Mouse (Mus musculus) lung, embryonic 16.5 days (tissue): ENCODE results near the gene Wnk2. TPM values are rescaled to one million over a fixed set of nuclear protein-coding genes. Genes with fewer than 3 reads are reported as not detected.

Experiments
- ATAC-seq: fragments of 200-750 bp; cut with Nextera tagmentation; 2 replicates; pipeline ENCODE4 v1.8.0; 2017; ENCODE audit warnings: low read depth, mild to moderate bottlenecking, moderate library complexity
- H3K27ac ChIP-seq: fragments of 300-500 bp; sonication (generic); 2 replicates; pipeline ENCODE4 v1.5.1; 2014; ENCODE audit warnings: mild to moderate bottlenecking, control low read depth, low read length
- H3K27me3 ChIP-seq: fragments of 300-500 bp; sonication (generic); 2 replicates; pipeline ENCODE4 v1.6.1; 2014; ENCODE audit warnings: low read depth, low read length, mixed read lengths; ENCODE audit not compliant: control insufficient read depth, insufficient read depth
- H3K36me3 ChIP-seq: fragments of 300-500 bp; sonication (generic); 2 replicates; pipeline ENCODE4 v1.6.1; 2014; ENCODE audit warnings: low read length; ENCODE audit not compliant: control insufficient read depth, insufficient read depth
- H3K4me1 ChIP-seq: fragments of 300-500 bp; sonication (generic); replicated peaks from 2 replicates; pipeline ENCODE4 v1.6.1; 2014; ENCODE audit warnings: low read length, mixed read lengths; ENCODE audit not compliant: control insufficient read depth, insufficient read depth
- H3K4me2 ChIP-seq: fragments of 300-500 bp; sonication (generic); 2 replicates; pipeline ENCODE4 v1.6.1; 2014; ENCODE audit warnings: low read depth, low read length, control low read depth
- H3K4me3 ChIP-seq: fragments of 300-500 bp; sonication (generic); 2 replicates; pipeline ENCODE4 v1.5.1; 2014; ENCODE audit warnings: mild to moderate bottlenecking, low read length, control low read depth
- H3K9ac ChIP-seq: fragments of 300-500 bp; sonication (generic); 2 replicates; pipeline ENCODE4 v1.6.1; 2014; ENCODE audit warnings: low read length, control low read depth
- H3K9me3 ChIP-seq: fragments of 300-500 bp; sonication (generic); 2 replicates; pipeline ENCODE4 v1.6.1; 2016; ENCODE audit warnings: low read length; ENCODE audit not compliant: control insufficient read depth
- whole genome bisulfite sequencing: fragments of 180-500 bp; shearing (Covaris S2); extraction: QIAGEN DNeasy Blood & Tissue Kit; methylation state at CpG from one replicate; pipeline ENCODE4 v1.1.7; 2014; 5-methylcytosine and 5-hydroxymethylcytosine counted together
- polyA plus RNA-seq: library from polyadenylated mRNA; unstranded; fragments of >200 nt; fragmentation: Nextera tagmentation; extraction: Ambion mirVana; gene quantifications from 2 replicates; pipeline ENCODE4 v1.2.1, GENCODE M21; 2015

The Wnk2 gene
- polyA plus RNA-seq, 1 experiment from 2014 or later = 0.98 TPM

- WGBS = 82% methylated on average over 14 of the region's 14 CpGs
- H3K4me1 ChIP-seq = no peaks in the 10 kb centered on the region
- H3K9me3 ChIP-seq = no peaks in the 10 kb centered on the region
- no peak overlapping the region for H3K4me3 ChIP-seq
- no peak overlapping the region for H3K27ac ChIP-seq
- H3K36me3 ChIP-seq = no peaks in the 10 kb centered on the region
- H3K4me2 ChIP-seq = no peak overlapping the region
- H3K9ac ChIP-seq = no peak overlapping the region
- no peaks in the 10 kb centered on the region for H3K27me3 ChIP-seq
- ATAC-seq = no peak
These were observed 65.5 kb downstream of the Wnk2 start for GRCm38 (mm10) chr13:49082151-49082879.

GRCm38 (mm10) chr13:49076196-49076595 is 71.6 kb downstream of the Wnk2 start:
- Histone ChIP-seq H3K27ac (no peak overlapping the region), H3K4me1 (no peaks in the 10 kb centered on the region), H3K27me3 (no peaks in the 10 kb centered on the region), H3K4me2 (no peak overlapping the region), H3K36me3 (no peaks in the 10 kb centered on the region), H3K9me3 (no peaks in the 10 kb centered on the region), H3K9ac (no peak overlapping the region), H3K4me3 (no peak overlapping the region)
- WGBS = 81% methylated on average over 11 of the region's 11 CpGs
- no peak for ATAC-seq

- WGBS = 85% methylated on average over 3 of the region's 3 CpGs
- no peak overlapping the region for H3K4me3 ChIP-seq
- no peaks in the 10 kb centered on the region for H3K27me3 ChIP-seq
- no peak overlapping the region for H3K27ac ChIP-seq
- ATAC-seq = no peak
- H3K9me3 ChIP-seq = no peaks in the 10 kb centered on the region
- no peaks in the 10 kb centered on the region for H3K36me3 ChIP-seq
- no peak overlapping the region for H3K4me2 ChIP-seq
- no peaks in the 10 kb centered on the region for H3K4me1 ChIP-seq
- H3K9ac ChIP-seq = no peak overlapping the region
These were observed 72.4 kb downstream of the Wnk2 start for GRCm38 (mm10) chr13:49075377-49075776.

GRCm38 (mm10) chr13:49073295-49073694 is 74.5 kb downstream of the Wnk2 start:
- H3K27me3 ChIP-seq = no peaks in the 10 kb centered on the region
- H3K4me3 ChIP-seq = no peak overlapping the region
- no peaks in the 10 kb centered on the region for H3K9me3 ChIP-seq
- no peaks in the 10 kb centered on the region for H3K4me1 ChIP-seq
- H3K4me2 ChIP-seq = no peak overlapping the region
- 58% methylated on average over 6 of the region's 6 CpGs for WGBS
- no peaks in the 10 kb centered on the region for H3K36me3 ChIP-seq
- no peak for ATAC-seq
- H3K27ac ChIP-seq = no peak overlapping the region
- no peak overlapping the region for H3K9ac ChIP-seq

GRCm38 (mm10) chr13:49071861-49072260 is 76.0 kb downstream of the Wnk2 start:
- Histone ChIP-seq H3K27ac (no peak overlapping the region), H3K4me1 (no peaks in the 10 kb centered on the region), H3K4me2 (no peak overlapping the region), H3K4me3 (no peak overlapping the region), H3K9me3 (no peaks in the 10 kb centered on the region), H3K27me3 (no peaks in the 10 kb centered on the region), H3K9ac (no peak overlapping the region), H3K36me3 (no peaks in the 10 kb centered on the region)
- ATAC-seq = no peak
- 86% methylated on average over 5 of the region's 5 CpGs for WGBS

GRCm38 (mm10) chr13:49069979-49070378 is 77.8 kb downstream of the Wnk2 start:
- no peaks in the 10 kb centered on the region for H3K9me3 ChIP-seq
- H3K27me3 ChIP-seq = no peaks in the 10 kb centered on the region
- WGBS = 43% methylated on average over 6 of the region's 6 CpGs
- H3K4me1 ChIP-seq = no peaks in the 10 kb centered on the region
- H3K9ac ChIP-seq = no peak overlapping the region
- H3K4me2 ChIP-seq = no peak overlapping the region
- H3K4me3 ChIP-seq = no peak overlapping the region
- H3K36me3 ChIP-seq = no peaks in the 10 kb centered on the region
- ATAC-seq = no peak
- H3K27ac ChIP-seq = no peak overlapping the region

- Histone ChIP-seq H3K27me3 (no peaks in the 10 kb centered on the region), H3K9me3 (no peaks in the 10 kb centered on the region), H3K4me1 (no peaks in the 10 kb centered on the region), H3K27ac (no peak overlapping the region), H3K4me2 (no peak overlapping the region), H3K36me3 (no peaks in the 10 kb centered on the region), H3K4me3 (no peak overlapping the region), H3K9ac (no peak overlapping the region)
- ATAC-seq = no peak
- 77% methylated on average over 4 of the region's 4 CpGs for WGBS
These were observed 78.4 kb downstream of the Wnk2 start for GRCm38 (mm10) chr13:49069393-49069792.

GRCm38 (mm10) chr13:49064257-49064656 is 83.6 kb downstream of the Wnk2 start:
- Histone ChIP-seq H3K27me3 (no peaks in the 10 kb centered on the region), H3K4me3 (no peak overlapping the region), H3K9ac (no peak overlapping the region), H3K4me2 (no peak overlapping the region), H3K9me3 (no peaks in the 10 kb centered on the region), H3K4me1 (no peaks in the 10 kb centered on the region), H3K36me3 (no peaks in the 10 kb centered on the region), H3K27ac (no peak overlapping the region)
- ATAC-seq = no peak
- 70% methylated on average over 5 of the region's 5 CpGs for WGBS

GRCm38 (mm10) chr13:49060456-49060855 is 87.4 kb downstream of the Wnk2 start:
- Histone ChIP-seq H3K36me3 (no peaks in the 10 kb centered on the region), H3K9me3 (no peaks in the 10 kb centered on the region), H3K4me3 (no peak overlapping the region), H3K27ac (no peak overlapping the region), H3K4me1 (no peaks in the 10 kb centered on the region), H3K4me2 (no peak overlapping the region), H3K9ac (no peak overlapping the region), H3K27me3 (no peaks in the 10 kb centered on the region)
- no peak for ATAC-seq
- WGBS = 82% methylated on average over 7 of the region's 7 CpGs

- Histone ChIP-seq H3K9me3 (no peaks in the 10 kb centered on the region), H3K4me3 (no peak overlapping the region), H3K36me3 (no peaks in the 10 kb centered on the region), H3K27ac (no peak overlapping the region), H3K27me3 (no peaks in the 10 kb centered on the region), H3K9ac (no peak overlapping the region), H3K4me2 (no peak overlapping the region), H3K4me1 (no peaks in the 10 kb centered on the region)
- WGBS = 92% methylated on average over 4 of the region's 4 CpGs
- ATAC-seq = no peak
These were observed 89.3 kb downstream of the Wnk2 start for GRCm38 (mm10) chr13:49058528-49058927.
